Mouse (Mus musculus) forebrain, embryonic 12.5 days (tissue): ENCODE results near the gene Ccdc15. TPM values are rescaled to one million over a fixed set of nuclear protein-coding genes. Genes with fewer than 3 reads are reported as not detected.
A peak's percentile ranks its signal among the peaks of the same experiment; 100 is the strongest.
"Not testable (repeated sequence)": the region's sequence is repeated elsewhere in the genome, so short reads cannot be mapped to it uniquely, and the experiment has no call there.

Experiments used
- ATAC-seq: fragments of 200-750 bp; cut with Nextera tagmentation; 2 replicates; pipeline ENCODE4 v1.8.0; 2017; ENCODE audit warnings: moderate TSS enrichment; ENCODE audit not compliant: low FRiP score
- H3K27ac ChIP-seq: fragments of 300-500 bp; sonication (generic); 2 replicates; pipeline ENCODE4 v1.5.1; 2016; ENCODE audit warnings: mild to moderate bottlenecking
- H3K27me3 ChIP-seq: fragments of 300-500 bp; sonication (generic); 2 replicates; pipeline ENCODE4 v1.6.1; 2016; ENCODE audit warnings: mild to moderate bottlenecking
- H3K36me3 ChIP-seq: fragments of 300-500 bp; sonication (generic); replicated peaks from 2 replicates; pipeline ENCODE4 v1.6.1; 2016; ENCODE audit warnings: mild to moderate bottlenecking
- H3K4me1 ChIP-seq: fragments of 300-500 bp; sonication (generic); 2 replicates; pipeline ENCODE4 v1.6.1; 2016
- H3K4me2 ChIP-seq: fragments of 300-500 bp; sonication (generic); 2 replicates; pipeline ENCODE4 v1.6.1; 2016; ENCODE audit warnings: mild to moderate bottlenecking, moderate library complexity
- H3K4me3 ChIP-seq: fragments of 300-500 bp; sonication (generic); replicated peaks from 2 replicates; pipeline ENCODE4 v1.5.1; 2016; ENCODE audit warnings: mild to moderate bottlenecking
- H3K9ac ChIP-seq: fragments of 300-500 bp; sonication (generic); 2 replicates; pipeline ENCODE4 v1.6.1; 2016; ENCODE audit warnings: mild to moderate bottlenecking
- H3K9me3 ChIP-seq: fragments of 300-500 bp; sonication (generic); 2 replicates; pipeline ENCODE4 v1.6.1; 2016
- WGBS: fragments of 180-500 bp; shearing (Covaris S2); methylation state at CpG from one replicate; pipeline ENCODE4 v1.1.7; 2016; 5-methylcytosine and 5-hydroxymethylcytosine counted together
- polyA plus RNA-seq: library from polyadenylated mRNA; unstranded; fragments of >200 nt; fragmentation: Nextera tagmentation; extraction: Ambion mirVana; gene quantifications from 2 replicates; pipeline ENCODE4 v1.2.1, GENCODE M21; 2016

The Ccdc15 gene
- polyA plus RNA-seq, 1 experiment from 2014 or later, result 11.1 TPM

DNA sequence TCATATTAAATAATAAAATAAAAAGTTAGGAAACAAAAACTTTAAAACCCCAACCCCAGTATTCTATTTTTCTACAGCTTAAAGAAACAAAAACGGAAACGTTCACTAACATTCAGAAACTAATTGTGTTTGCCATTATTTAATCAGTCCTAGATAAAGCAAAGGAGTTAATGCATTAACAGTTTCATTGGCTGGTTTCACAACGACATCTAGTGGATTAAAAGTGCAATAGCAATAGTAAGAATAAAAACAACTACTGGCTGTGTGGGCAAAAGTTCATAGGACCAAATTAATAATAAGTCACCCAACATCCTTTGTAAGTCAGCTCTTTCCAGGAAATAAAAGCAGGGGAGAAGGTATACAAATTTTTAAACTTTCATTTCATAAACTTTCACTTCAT is 18.8 kb downstream of the Ccdc15 start:
- WGBS, result 54% methylated on average over 3 of the region's 3 CpGs
- no peaks in the 10 kb centered on the region; the same call in 1 of the 2 replicates for H3K4me1 ChIP-seq
- no peaks in the 10 kb centered on the region for H3K27me3 ChIP-seq
- no peak for ATAC-seq
- H3K9ac ChIP-seq, result no peak overlapping the region
- no peak overlapping the region for H3K4me3 ChIP-seq
- H3K36me3 ChIP-seq, result no peaks in the 10 kb centered on the region
- H3K27ac ChIP-seq, result no peak overlapping the region
- H3K9me3 ChIP-seq, result no peaks in the 10 kb centered on the region
- no peak overlapping the region for H3K4me2 ChIP-seq

- H3K27ac ChIP-seq, result no peak overlapping the region
- no peaks in the 10 kb centered on the region for H3K27me3 ChIP-seq
- ATAC-seq, result no peak
- H3K9ac ChIP-seq, result no peak overlapping the region
- H3K36me3 ChIP-seq, result peaks cover 8% of the 10 kb centered on the region
- no peaks in the 10 kb centered on the region for H3K4me1 ChIP-seq
- no peak overlapping the region for H3K4me2 ChIP-seq
- H3K4me3 ChIP-seq, result no peak overlapping the region
- no peaks in the 10 kb centered on the region for H3K9me3 ChIP-seq
- WGBS, result 89% methylated on average over 1 of the region's 1 CpGs
These were observed 46.5 kb downstream of the Ccdc15 start for GRCm38 (mm10) chr9:37301720-37302119.

DNA sequence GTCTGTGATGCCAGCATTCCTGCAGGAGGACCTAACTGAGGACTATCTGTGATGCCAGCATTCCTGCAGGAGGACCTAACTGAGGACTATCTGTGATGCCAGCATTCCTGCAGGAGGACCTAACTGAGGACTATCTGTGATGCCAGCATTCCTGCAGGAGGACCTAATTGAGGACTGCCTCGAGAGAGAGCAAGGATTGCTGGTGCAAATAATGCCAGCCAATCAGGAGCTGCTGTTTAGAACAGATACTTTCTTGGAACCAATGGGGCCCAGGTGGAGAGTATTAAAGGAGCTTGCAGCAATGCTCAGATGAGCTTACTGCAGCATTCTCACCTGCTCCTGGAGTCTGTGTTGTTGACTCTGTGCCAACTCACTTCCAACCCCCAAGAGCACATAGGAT is 47.7 kb downstream of the Ccdc15 start:
- H3K4me1 ChIP-seq, H3K4me2 ChIP-seq, H3K4me3 ChIP-seq, H3K27me3 ChIP-seq, ATAC-seq, H3K27ac ChIP-seq, H3K36me3 ChIP-seq, H3K9me3 ChIP-seq, H3K9ac ChIP-seq: not testable (repeated sequence)
- whole genome bisulfite sequencing, result 89% methylated on average over 1 of the region's 1 CpGs

DNA sequence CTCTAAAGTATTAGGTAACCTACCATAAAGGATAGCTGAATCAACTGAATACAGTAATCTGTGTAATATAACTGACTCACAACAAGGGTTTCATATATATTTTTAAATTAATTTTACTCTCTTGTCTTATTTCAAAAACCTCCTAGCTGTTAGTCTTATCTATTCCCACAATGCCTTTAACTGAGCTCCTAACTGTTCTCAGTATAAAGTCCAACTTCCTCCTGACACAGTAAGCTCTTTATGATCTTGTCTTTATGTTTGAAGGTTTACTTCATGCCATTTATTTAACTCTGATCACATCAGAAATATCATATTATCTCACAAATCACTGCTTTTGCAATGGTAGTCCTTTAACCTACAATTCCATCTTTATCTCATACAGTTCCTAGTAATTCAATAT is 52.6 kb downstream of the Ccdc15 start:
- H3K27ac ChIP-seq, result no peak overlapping the region
- H3K36me3 ChIP-seq, result no peaks in the 10 kb centered on the region
- no peaks in the 10 kb centered on the region for H3K4me1 ChIP-seq
- H3K4me2 ChIP-seq, result no peak overlapping the region
- H3K9me3 ChIP-seq, result no peaks in the 10 kb centered on the region
- H3K9ac ChIP-seq, result no peak overlapping the region
- H3K4me3 ChIP-seq, result no peak overlapping the region
- no peak for ATAC-seq
- no peaks in the 10 kb centered on the region for H3K27me3 ChIP-seq

- Histone ChIP-seq H3K4me1 (no peaks in the 10 kb centered on the region), H3K9me3 (no peaks in the 10 kb centered on the region), H3K9ac (no peak overlapping the region), H3K36me3 (no peaks in the 10 kb centered on the region), H3K27me3 (no peaks in the 10 kb centered on the region), H3K4me3 (no peak overlapping the region), H3K27ac (no peak overlapping the region), H3K4me2 (no peak overlapping the region)
- WGBS, result 88% methylated on average over 2 of the region's 2 CpGs
- ATAC-seq, result no peak
These were observed 81.6 kb downstream of the Ccdc15 start for GRCm38 (mm10) chr9:37266622-37267021.

GRCm38 (mm10) chr9:37255889-37256225 is 92.4 kb downstream of the Ccdc15 start:
- H3K9me3 ChIP-seq, result no peaks in the 10 kb centered on the region
- H3K36me3 ChIP-seq, result no peaks in the 10 kb centered on the region
- peak overlapping the region; percentile 73 for H3K4me2 ChIP-seq
- WGBS, result 36% methylated on average over 7 of the region's 7 CpGs
- H3K9ac ChIP-seq, result 0 out of 2 replicates have a peak overlapping the region, but pooled peaks have one; percentile 44
- peaks cover 18% of the 10 kb centered on the region for H3K27me3 ChIP-seq
- ATAC-seq, result peak; percentile 74
- H3K27ac ChIP-seq, result no peak overlapping the region
- H3K4me1 ChIP-seq, result peaks cover 16% of the 10 kb centered on the region
- peak overlapping the region; percentile 43 for H3K4me3 ChIP-seq

GRCm38 (mm10) chr9:37255149-37255888 is 92.9 kb downstream of the Ccdc15 start, which contains the start of gene Slc37a2:
Slc37a2 (minus strand) TSS chr9:37255738.
- peak within 1 kb of the TSS; percentile 73 for H3K4me2 ChIP-seq
- H3K27me3 ChIP-seq, result peaks cover 18% of the 10 kb centered on the region
- peak; percentile 75 for ATAC-seq
- no peaks in the 10 kb centered on the region for H3K9me3 ChIP-seq
- WGBS, result 3% methylated on average over 38 of the region's 38 CpGs
- peaks cover 16% of the 10 kb centered on the region for H3K4me1 ChIP-seq
- peak within 1 kb of the TSS; percentile 43 for H3K4me3 ChIP-seq
- H3K36me3 ChIP-seq, result no peaks in the 10 kb centered on the region
- no peak within 1 kb of the TSS for H3K27ac ChIP-seq
- peak within 1 kb of the TSS; percentile 44 for H3K9ac ChIP-seq

DNA sequence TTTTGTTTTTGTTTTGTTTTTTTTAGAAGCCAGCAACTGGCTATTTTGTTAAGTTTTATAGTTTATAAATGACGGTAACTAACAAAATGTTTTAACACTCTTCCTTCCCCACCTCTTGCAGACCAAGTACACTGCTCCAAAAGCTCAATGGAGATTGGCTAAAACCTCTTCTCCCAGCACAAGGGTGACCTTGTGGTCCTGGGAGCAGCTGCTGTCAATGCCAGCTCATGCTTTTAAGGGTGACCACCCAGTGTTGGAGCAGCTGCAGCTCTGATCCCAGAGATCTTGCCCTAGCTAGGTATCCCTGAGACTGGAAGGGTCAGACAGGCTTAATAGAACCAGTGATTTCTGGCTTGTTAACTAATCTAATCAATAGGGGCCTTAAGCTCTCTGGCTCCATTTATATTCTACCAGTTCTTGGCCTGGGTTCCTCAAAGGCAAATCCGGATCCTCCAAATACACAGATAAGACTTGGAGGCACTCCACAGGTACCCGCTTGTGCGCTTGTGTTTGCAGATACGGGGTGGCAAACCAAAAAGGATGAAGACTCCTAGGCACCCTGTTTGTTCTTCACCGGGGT is 93.6 kb downstream of the Ccdc15 start:
- Histone ChIP-seq H3K9me3 (no peaks in the 10 kb centered on the region), H3K36me3 (no peaks in the 10 kb centered on the region), H3K27ac (no peak overlapping the region), H3K27me3 (peaks cover 18% of the 10 kb centered on the region), H3K4me1 (peaks cover 16% of the 10 kb centered on the region), H3K4me2 (peak overlapping the region; percentile 73), H3K4me3 (peak overlapping the region; percentile 43), H3K9ac (no peak overlapping the region)
- no peak for ATAC-seq
- 20% methylated on average over 6 of the region's 6 CpGs for WGBS

DNA sequence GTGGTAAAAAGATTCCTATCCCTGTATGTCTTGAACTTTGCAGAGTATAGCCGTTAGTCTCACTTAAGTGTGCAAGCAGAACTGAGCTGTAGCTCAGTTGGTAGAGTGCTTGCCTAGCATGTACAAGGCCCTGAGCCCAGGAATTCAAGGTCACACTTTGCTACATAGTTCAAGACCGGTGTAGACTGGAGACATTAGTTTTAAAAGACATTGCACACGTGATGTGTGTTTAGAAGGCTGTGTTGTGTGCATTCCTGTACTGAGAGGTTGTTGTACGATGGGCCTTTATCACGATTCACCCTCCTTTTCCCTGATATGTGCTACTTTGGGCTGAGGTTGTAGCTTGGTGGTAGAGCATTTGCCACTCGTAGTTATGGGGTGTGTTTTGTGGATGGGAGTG is 97.6 kb downstream of the Ccdc15 start:
- Histone ChIP-seq H3K36me3 (no peaks in the 10 kb centered on the region), H3K27ac (no peak overlapping the region), H3K4me3 (no peak overlapping the region), H3K4me1 (peaks cover 20% of the 10 kb centered on the region), H3K9me3 (no peaks in the 10 kb centered on the region), H3K4me2 (no peak overlapping the region), H3K27me3 (peaks cover 11% of the 10 kb centered on the region), H3K9ac (no peak overlapping the region)
- no peak for ATAC-seq
- 89% methylated on average over 6 of the region's 6 CpGs for WGBS

DNA sequence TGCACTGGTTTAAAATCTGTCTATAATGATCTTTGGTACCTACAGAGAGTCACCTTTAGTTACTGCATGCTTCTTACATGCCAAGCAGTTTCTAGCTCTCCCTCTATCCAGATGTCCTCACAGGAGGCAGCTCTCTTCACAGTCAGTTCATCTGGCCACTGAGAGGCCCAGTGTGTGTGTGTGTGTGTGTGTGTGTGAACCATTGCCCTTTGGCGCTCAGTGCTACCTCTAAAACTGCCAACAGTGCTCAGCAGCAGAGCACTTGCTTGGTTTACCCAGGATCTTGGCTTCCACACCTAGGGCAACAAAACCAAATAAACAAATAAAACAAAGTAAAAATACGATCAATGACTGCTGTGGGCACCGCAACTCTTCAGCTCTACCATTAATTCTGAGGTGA is 98.3 kb downstream of the Ccdc15 start:
- WGBS, result 91% methylated on average over 3 of the region's 3 CpGs
- Histone ChIP-seq H3K4me2 (no peak overlapping the region), H3K27me3 (peaks cover 4% of the 10 kb centered on the region), H3K4me1 (peaks cover 14% of the 10 kb centered on the region), H3K4me3 (no peak overlapping the region), H3K9ac (no peak overlapping the region), H3K27ac (no peak overlapping the region), H3K9me3 (no peaks in the 10 kb centered on the region), H3K36me3 (no peaks in the 10 kb centered on the region)
- no peak for ATAC-seq

GRCm38 (mm10) chr9:37248381-37248906 is 99.8 kb downstream of the Ccdc15 start:
- ATAC-seq, result peak; percentile 49; the same call in 1 of the 2 replicates
- 51% methylated on average over 3 of the region's 3 CpGs for WGBS

DNA sequence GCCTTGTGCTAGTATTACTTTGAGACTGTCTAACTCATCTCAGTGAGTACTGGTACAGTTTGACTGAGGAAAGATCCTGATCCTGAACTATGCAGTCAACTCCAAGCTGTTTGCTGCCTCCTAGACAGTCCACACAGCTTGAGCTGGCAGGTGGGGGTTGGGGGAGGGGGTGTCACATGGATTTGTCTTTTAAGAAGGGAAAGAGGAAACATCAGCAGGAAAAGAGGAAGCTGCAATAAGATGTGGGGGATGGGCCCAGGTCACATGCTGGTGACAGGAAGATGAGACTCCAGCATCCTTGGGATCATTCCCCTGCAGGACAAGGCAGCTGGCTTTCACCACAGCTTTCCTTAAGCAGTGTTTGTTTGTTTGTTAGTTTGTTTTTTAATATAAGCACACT is 100.8 kb downstream of the Ccdc15 start:
- Histone ChIP-seq H3K4me2 (no peak overlapping the region), H3K4me3 (no peak overlapping the region), H3K27me3 (no peaks in the 10 kb centered on the region), H3K4me1 (peaks cover 6% of the 10 kb centered on the region), H3K27ac (no peak overlapping the region), H3K9me3 (no peaks in the 10 kb centered on the region), H3K9ac (no peak overlapping the region), H3K36me3 (no peaks in the 10 kb centered on the region)
- ATAC-seq, result no peak

More at GRCm38 (mm10) chr9:37248381-37248906, 99.8 kb downstream of the Ccdc15 start:
- Histone ChIP-seq H3K4me1 (peaks cover 8% of the 10 kb centered on the region), H3K4me3 (no peak overlapping the region), H3K4me2 (no peak overlapping the region), H3K27ac (peak overlapping the region; percentile 4), H3K36me3 (no peaks in the 10 kb centered on the region), H3K9me3 (no peaks in the 10 kb centered on the region), H3K9ac (no peak overlapping the region), H3K27me3 (no peaks in the 10 kb centered on the region)

- 96% methylated on average over 1 of the region's 1 CpGs for WGBS
- no peak for ATAC-seq
- Histone ChIP-seq H3K4me1 (peaks cover 6% of the 10 kb centered on the region), H3K4me2 (no peak overlapping the region), H3K27me3 (no peaks in the 10 kb centered on the region), H3K9ac (no peak overlapping the region), H3K4me3 (no peak overlapping the region), H3K9me3 (no peaks in the 10 kb centered on the region), H3K36me3 (no peaks in the 10 kb centered on the region), H3K27ac (no peak overlapping the region)
These were observed 102.4 kb downstream of the Ccdc15 start for GRCm38 (mm10) chr9:37245810-37246209.
